Mouse (Mus musculus) cerebellum, postnatal 10 days (tissue): ENCODE measurements around the gene Dcaf11.

Experiments used
- DNase-seq, 2 experiments: peaks; one replicate each; pipeline ENCODE4 v3.0.0; 2021; ENCODE audit warnings: mixed read lengths in 2 of 2

The Dcaf11 gene

DNA sequence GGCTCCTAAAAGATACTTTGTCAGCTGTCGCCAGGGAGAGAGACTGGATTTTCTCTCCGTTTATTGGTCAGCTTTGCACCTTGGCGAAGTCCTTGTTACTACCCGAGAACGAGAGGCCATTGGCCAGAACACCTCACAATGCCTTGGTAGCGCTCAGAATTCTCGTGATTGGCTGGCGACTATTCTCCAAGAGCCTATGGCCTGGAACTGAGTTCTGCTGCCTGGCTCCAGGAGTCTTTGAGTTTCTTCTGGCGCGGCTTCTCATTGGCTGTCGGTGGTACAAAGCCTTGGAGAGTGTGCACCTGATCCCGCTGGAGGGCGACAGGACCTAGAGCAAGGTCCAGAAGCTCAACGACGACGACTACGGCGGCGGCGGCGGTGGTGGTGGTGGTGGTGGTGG lies 58.0 kb downstream of the Dcaf11 start, which contains the start of gene Rec8:
Gene Rec8 (plus strand): TSS at position 216 of the 400 bp plus-strand sequence.
- peak; percentile 71 to 73 for DNase-seq

- DNase-seq: peak; percentile 78 to 81
These were observed 58.8 kb downstream of the Dcaf11 start for GRCm38 (mm10) chr14:55618486-55619195.
